8 mouse cellular contexts compared by ENCODE assay signal in genomic region chr12:73111561-73112325, GRCm38 (mm10). TPM values are rescaled to one million over a fixed set of nuclear protein-coding genes. Genes with fewer than 3 reads are reported as not detected.
DNase-seq lines count a peak whose midpoint lies in the region; ATAC-seq and TF ChIP-seq lines count a peak whose summit lies in the region.

No protein-coding gene starts in this region.

- no peak for TF ChIP-seq POLR2A in small intestine, adult 2 months (IDR thresholded peaks at IDR 0.05; ENCODE audit: low read depth, low read length)

- DNase-seq in 416B (ENCODE audit: low read depth) (peak; percentile 64), ES-CJ7 (ENCODE audit: low read depth, low spot score) (peak; percentile 32)
- peak; percentile 68 for DNase-seq in embryo, embryonic 10 days (ENCODE audit: low spot score)
- DNase-seq in lung, postnatal 36 days = peak; percentile 29
- DNase-seq in right cerebral cortex, postnatal 36 days (ENCODE audit: low spot score in 2 of 2) = no peak

- 0% methylated on average over 43 of the region's 44 CpGs for WGBS in heart, embryonic 12.5 days
- under 1% methylated on average over 41 of the region's 44 CpGs for WGBS in kidney, embryonic 14.5 days
- WGBS in small intestine, adult 2 months = under 1% methylated on average over 44 of the region's 44 CpGs

- no peaks in the 10 kb centered on the region for H3K27me3 ChIP-seq in heart, embryonic 12.5 days (replicated peaks)
- H3K27me3 ChIP-seq in kidney, embryonic 14.5 days (ENCODE audit: control insufficient read depth, insufficient read depth, low read length) = no peaks in the 10 kb centered on the region
- peaks cover 42% of the 10 kb centered on the region for H3K27me3 ChIP-seq in small intestine, adult 2 months (ENCODE audit: control insufficient read depth, insufficient read depth, low read length)

- H3K4me1 ChIP-seq in heart, embryonic 12.5 days (replicated peaks) = peaks cover 18% of the 10 kb centered on the region
- H3K4me1 ChIP-seq in kidney, embryonic 14.5 days (ENCODE audit: control insufficient read depth, insufficient read depth, low read length) = peaks cover 15% of the 10 kb centered on the region
- peaks cover 13% of the 10 kb centered on the region for H3K4me1 ChIP-seq in small intestine, adult 2 months (ENCODE audit: control insufficient read depth, insufficient read depth, insufficient read length, low read length)

- peak overlapping the region; percentile 100 for H3K4me2 ChIP-seq in heart, embryonic 12.5 days
- H3K4me2 ChIP-seq in kidney, embryonic 14.5 days (replicated peaks; ENCODE audit: low read depth, low read length) = peak overlapping the region; percentile 95

- peak overlapping the region; percentile 82 for H3K4me3 ChIP-seq in heart, embryonic 12.5 days
- H3K4me3 ChIP-seq in kidney, embryonic 14.5 days (ENCODE audit: low read length) = peak overlapping the region; percentile 74
- H3K4me3 ChIP-seq in small intestine, adult 2 months (ENCODE audit: low read depth, low read length) = peak overlapping the region; percentile 53

- peak overlapping the region; percentile 86 for H3K9ac ChIP-seq in heart, embryonic 12.5 days
- peak overlapping the region; percentile 87 for H3K9ac ChIP-seq in kidney, embryonic 14.5 days (ENCODE audit: low read depth, low read length)

- H3K27ac ChIP-seq in heart, embryonic 12.5 days (ENCODE audit: poor library complexity, severe bottlenecking) = peak overlapping the region; percentile 78
- peak overlapping the region; percentile 94 for H3K27ac ChIP-seq in kidney, embryonic 14.5 days (ENCODE audit: low read depth, low read length)
- H3K27ac ChIP-seq in small intestine, adult 2 months (ENCODE audit: insufficient read depth, low read depth, low read length) = no peak overlapping the region

- peaks cover 7% of the 10 kb centered on the region for H3K36me3 ChIP-seq in heart, embryonic 12.5 days
- H3K36me3 ChIP-seq in kidney, embryonic 14.5 days (ENCODE audit: control insufficient read depth, insufficient read depth, low read length) = peaks cover 8% of the 10 kb centered on the region; the same call in 1 of the 2 replicates
- H3K36me3 ChIP-seq in small intestine, adult 2 months (ENCODE audit: control insufficient read depth, insufficient read depth, low read length) = no peaks in the 10 kb centered on the region

- ATAC-seq in heart, embryonic 12.5 days (ENCODE audit: insufficient number of reproducible peaks, low FRiP score) = peak; percentile 38; the same call in 1 of the 2 replicates
- ATAC-seq in kidney, embryonic 14.5 days (ENCODE audit: low FRiP score, low TSS enrichment) = peak; percentile 21

- no peaks in the 10 kb centered on the region for H3K9me3 ChIP-seq in heart, embryonic 12.5 days (replicated peaks)
- H3K9me3 ChIP-seq in kidney, embryonic 14.5 days (ENCODE audit: control insufficient read depth, low read length) = no peaks in the 10 kb centered on the region

- TF ChIP-seq CTCF in small intestine, adult 2 months (IDR thresholded peaks at IDR 0.05; ENCODE audit: extremely low read depth, insufficient read length, insufficient replicate concordance, low read depth, low read length) = no peak

RNA-seq across cellular contexts. Expression of gene Six4, which starts 1.5 kb away (rescaled TPM):
- polyA plus RNA-seq in heart, embryonic 12.5 days (2016; fragmentation: Nextera tagmentation; extraction: Ambion mirVana) = 1.8 and 2.1 TPM in 2 replicates
- 4.5 and 7.5 TPM in 2 replicates for polyA plus RNA-seq in kidney, embryonic 14.5 days (2014; fragmentation: Nextera tagmentation; extraction: Ambion mirVana)
- 0.03 and 0.08 TPM in 2 replicates for polyA plus RNA-seq in small intestine, adult 2 months (2012; rRNA removed)

RNA-seq across cellular contexts. Expression of gene Mnat1, which starts 11.8 kb away (rescaled TPM):
- 23.9 and 26.3 TPM in 2 replicates for polyA plus RNA-seq in heart, embryonic 12.5 days (2016; fragmentation: Nextera tagmentation; extraction: Ambion mirVana)
- 43.4 and 54.8 TPM in 2 replicates for polyA plus RNA-seq in kidney, embryonic 14.5 days (2014; fragmentation: Nextera tagmentation; extraction: Ambion mirVana)
- 0.60 and 1.7 TPM in 2 replicates for polyA plus RNA-seq in small intestine, adult 2 months (2012; rRNA removed)

RNA-seq across cellular contexts. Expression of gene Six1, which starts 58.1 kb away (rescaled TPM):
- polyA plus RNA-seq in heart, embryonic 12.5 days (2016; fragmentation: Nextera tagmentation; extraction: Ambion mirVana) = 0.45 and 0.67 TPM in 2 replicates
- 0.12 and 0.16 TPM in 2 replicates for polyA plus RNA-seq in kidney, embryonic 14.5 days (2014; fragmentation: Nextera tagmentation; extraction: Ambion mirVana)
- not detected in 2 replicates for polyA plus RNA-seq in small intestine, adult 2 months (2012; rRNA removed)

Comparison
In these comparisons a context has a peak if more than half of its experiments do, and no peak if none do; other contexts are left out.
1. DNase-seq: peak in 416B (single experiment), ES-CJ7 (single experiment), embryo, embryonic 10 days (single experiment) and lung, postnatal 36 days (single experiment); none in right cerebral cortex, postnatal 36 days (0 of 2).
2. Peak in every context shown above with its lines, with median percentiles within 50 percentile points of each other: H3K4me3 ChIP-seq.